Mouse (Mus musculus) spleen, embryonic (tissue): ENCODE data around the gene Lmod3.

Experiments used
- CTCF ChIA-PET: fragments of 350-600 bp; sonication (Branson Sonifier 250); formaldehyde crosslinking; loops from one replicate; lab custom pipeline; 2022; lab: Charles Lee

Lmod3 gene

DNA sequence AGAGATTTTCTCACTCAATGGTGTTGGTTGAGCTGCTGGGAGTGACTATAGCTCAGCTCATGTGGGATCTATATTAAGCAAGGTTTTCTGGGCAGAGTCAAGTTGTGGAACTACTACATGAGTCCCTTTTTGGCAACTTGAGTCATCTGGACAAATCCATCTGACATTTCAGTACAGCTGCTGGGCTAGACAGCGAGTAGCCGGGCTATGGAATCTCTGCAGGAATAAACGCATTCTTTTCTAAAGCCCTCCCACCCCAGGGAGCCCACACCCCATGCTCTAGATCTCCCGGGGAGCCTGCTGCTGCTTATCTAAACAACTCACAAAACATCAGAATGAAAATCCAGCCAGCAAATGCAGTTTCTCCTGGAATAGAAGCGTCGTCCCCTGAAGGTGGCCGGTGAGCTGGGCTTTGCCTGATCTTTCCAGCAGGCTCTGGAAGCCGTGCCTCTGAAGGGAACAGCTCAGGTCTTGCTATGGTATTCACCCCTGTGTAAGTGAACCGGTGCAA, at the start of gene Lmod3:
Lmod3 (minus strand) TSS at position 49 of the 511 bp plus-strand sequence.
- CTCF ChIA-PET = no interaction called here

DNA sequence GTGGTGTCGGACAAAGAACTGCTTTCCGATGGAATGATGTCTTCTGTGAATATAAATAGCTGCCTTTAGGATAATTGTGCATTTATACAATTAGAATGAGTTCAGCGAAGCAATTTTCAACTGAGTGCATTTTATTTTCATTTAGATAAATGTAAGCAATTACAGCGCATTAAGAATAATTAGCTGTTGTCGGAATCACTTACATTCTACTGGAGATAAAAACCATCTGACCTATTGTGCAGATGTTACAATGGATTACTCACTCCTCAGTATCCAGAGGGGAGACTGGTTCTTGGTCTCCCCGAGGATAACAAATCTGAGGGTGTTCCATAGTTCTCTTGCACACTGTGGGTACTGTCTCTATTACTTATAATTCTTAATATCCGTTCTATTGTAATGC, 49.7 kb upstream of the Lmod3 start:
- CTCF ChIA-PET = no interaction called here

DNA sequence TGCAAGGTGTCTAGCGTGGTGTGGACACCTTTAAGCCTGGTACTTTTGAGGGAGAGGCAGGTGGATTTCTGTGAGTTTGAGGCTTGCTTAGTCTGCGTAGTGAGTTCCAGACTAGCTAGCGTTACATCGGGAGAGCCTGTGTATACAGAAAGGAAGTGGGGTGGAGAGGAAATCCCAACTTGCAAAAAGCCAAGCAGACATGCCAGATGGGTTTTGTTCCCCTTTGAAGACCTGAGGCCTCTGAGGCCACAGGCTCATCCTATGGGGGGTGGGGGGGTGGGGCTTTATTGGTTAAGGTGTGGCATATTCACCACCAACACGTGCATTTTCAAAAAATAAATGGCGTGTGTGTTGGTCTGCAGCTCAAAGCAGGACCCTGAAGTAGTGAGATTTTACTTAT, 48.1 kb upstream of the Lmod3 start:
- CTCF ChIA-PET = no interaction called here

DNA sequence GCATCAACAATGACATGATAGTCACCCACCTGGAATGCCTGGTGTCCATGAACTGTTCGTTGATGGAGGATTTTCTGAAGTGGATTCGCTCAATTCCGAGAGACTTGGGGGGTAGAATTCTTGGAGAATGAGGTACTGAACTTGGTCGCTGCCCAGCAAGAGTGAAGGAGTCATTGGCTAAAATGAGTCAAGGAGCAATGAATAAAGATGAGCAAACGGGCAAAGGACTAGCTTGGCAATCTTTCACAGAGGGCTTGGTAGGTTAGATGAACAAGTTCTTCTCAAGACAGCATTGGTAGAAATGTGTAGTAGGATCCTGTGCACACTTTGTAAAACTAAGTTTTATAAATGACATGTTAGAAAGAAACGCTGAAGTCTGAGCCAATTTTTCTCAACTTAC, 47.6 kb upstream of the Lmod3 start:
- CTCF ChIA-PET = no interaction called here

DNA sequence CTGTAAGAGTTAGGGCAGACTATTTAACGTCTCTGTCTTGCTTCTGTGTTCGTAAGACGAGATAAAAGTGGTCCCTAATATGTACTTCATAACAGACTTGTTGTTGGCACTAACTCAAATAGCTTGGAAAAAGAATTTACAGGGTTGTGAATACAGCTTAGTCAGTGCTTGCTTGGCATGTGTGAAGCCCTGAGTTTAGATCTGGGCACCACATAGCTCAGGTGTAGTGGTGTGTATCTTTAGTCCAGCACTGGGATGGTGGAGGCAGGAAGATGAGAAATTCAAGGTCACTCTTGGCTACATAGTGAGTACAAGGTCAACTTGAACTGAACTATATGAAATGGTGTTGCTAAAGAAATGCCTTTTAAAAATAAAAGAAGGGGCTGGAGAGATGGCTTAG, 44.6 kb upstream of the Lmod3 start:
- CTCF ChIA-PET = no interaction called here

DNA sequence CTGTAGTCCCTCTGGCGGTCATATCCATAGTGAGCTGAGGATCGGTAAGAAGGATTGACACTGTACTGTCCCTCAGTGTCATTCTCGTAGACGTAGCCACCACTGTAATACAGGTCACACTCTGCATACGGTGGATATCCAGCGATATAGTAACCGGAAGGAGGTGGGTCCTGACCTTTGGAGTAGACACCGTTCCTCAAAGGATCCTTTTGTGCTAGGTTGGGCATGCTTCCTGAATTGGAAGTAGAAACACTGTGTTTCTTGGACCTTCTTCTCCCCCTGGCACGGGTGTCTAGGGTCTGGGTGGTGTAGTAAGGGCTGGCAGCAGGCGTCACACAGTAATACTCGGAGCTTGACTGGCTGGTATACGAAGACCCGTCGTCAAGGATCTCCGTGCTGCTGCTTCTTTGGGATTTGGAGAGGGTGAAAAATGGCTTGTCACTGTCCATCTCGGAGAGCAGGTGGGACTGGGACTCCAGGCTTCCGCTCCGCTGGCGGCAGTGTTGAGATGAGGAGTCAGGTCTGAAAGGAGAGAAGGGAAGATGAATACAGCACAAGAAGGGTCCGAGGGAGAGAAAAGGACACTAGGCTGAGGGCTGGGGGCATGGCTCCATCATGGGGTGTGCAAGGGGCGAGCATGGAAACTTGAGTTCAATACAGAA, 43.4 kb upstream of the Lmod3 start:
- CTCF ChIA-PET = no interaction called here

DNA sequence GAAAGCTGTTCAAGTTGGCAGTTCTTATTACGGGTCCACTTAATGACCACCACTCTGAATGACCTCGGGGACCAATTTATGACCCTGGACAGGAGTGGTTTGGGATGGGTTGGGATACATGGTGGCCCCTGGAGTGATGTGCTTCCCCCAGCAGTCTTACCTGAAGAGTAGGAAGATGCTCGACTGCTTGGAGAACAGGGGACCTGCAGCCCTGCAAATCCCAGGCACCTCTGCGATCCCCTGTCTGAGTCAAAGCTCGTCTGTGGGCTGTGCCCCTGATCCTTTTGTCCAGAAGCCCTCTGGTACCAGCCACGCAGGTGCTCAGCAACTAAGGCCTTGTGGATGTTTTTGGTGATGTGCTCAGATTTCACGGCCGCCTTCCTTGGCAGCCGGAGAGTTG, 42.9 kb upstream of the Lmod3 start:
- CTCF ChIA-PET = no interaction called here

DNA sequence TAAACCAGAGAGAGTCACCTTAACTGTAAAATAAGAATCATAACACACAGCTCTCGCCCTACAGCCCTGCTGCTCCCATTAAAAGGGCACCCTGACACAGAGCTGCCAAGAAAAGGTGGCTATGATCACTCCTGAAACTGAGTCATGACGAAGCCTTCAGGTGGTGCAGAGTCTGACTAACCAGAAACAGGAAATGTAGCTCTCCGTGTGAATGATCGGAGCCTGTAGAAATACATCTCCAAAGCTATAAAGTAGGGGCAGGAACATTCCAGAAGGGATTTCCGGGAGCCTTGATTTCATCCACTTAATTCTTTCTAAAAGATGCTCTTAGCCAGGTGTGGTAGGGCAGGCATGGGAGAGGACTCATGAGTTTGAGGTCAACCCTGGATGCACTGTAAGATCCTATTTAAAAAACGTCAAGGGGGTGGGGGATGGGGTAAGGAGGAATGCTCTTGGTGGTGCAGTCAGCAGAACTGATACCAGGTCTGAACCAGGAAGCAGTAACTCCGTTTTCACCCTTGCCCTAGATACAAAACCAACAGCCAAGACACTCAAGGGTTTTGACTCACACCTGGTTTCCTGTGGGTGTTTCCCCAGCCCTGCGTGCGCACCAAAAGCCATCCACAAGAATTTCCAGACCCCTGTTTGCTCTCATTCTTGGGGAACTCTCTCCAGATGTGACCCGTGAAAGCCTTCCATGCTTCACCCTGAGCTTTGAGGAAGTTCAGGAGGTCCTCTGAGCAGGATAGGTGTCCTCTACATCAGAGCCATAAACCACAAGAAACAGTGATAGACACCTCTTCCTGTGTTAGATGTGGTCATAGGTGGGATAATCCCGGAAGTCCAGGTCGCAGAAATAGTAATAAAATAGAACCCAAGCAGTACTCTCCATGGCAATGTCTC, 41.4 kb upstream of the Lmod3 start:
- CTCF ChIA-PET = no interaction called here

DNA sequence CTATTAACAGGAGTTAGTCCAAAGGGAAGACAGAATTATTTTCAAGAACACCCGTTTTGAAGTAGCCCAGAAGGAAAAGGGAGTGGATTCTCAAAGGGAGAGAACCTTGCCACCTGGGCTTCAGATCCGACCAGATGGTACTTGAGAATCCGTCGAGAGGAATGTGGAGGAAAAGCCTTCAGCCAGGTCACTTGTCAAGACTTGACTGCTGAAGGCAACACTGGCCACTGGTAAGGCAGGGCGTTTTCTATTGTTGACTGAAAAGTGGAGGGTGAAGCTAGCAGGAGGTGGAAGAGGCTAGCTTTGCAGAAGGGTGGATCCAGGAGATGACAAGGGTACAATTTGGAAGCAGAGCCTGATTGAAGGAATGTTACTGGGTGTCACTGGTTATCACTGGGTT, 40.3 kb upstream of the Lmod3 start:
- CTCF ChIA-PET = no interaction called here

DNA sequence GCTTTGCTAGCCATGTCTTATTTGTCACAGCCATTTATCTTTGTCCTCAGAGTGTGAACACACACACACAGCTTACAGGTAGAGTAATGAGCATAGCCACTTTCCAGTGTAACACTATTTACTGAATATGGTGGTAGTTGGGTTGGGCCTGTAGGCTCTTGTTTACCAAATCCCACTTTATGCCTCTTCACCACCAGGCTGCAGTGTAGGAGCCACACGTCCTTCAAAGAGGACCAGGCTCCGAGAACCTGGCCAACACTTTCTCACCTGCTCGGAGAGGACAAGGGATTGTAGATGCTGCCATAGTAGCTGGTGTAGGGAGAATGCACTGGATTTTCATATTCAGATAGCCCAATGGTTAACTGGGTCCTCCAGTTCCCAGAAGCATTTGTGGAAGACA, 39.5 kb upstream of the Lmod3 start:
- CTCF ChIA-PET = no interaction called here

DNA sequence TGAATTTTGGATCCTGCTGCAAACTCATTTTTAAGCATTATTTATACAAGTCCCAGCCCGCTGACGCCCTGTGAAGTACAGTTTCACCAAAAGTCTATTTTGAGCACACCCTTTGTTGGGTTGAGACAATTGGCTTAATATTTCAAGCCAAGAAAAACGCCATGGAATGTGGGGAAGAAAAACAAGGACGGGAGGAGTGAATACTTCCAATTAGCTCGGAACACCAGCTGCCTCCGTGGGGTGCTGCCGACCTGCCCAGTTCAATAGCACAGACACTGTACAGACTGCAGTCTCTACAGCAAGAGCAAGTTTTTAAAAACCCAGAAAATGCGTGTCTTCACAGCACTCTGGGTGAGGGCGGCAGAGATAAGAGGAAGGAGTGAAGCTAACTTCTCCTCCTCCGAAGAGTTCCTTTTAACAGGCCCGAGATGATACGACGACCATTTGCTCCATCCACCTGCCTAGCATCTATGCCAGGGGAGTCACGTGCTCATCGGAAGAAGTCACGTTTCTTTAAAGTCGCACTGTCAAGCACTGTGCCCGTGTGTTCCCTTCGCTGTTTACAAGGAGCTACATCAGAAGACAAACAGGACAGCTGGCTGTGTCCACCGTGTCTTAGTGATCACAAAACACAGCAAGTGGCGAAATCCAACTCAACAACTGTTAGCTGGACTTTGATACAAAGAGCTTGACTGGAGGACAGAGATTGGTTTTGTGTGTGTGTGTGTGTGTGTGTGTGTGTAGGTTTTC, 38.8 kb upstream of the Lmod3 start:
- CTCF ChIA-PET = interaction anchor here (0.6 kb wide), 1 partner anchor 234 kb away, joined by 4 read pairs; no protein-coding TSS in a partner anchor

DNA sequence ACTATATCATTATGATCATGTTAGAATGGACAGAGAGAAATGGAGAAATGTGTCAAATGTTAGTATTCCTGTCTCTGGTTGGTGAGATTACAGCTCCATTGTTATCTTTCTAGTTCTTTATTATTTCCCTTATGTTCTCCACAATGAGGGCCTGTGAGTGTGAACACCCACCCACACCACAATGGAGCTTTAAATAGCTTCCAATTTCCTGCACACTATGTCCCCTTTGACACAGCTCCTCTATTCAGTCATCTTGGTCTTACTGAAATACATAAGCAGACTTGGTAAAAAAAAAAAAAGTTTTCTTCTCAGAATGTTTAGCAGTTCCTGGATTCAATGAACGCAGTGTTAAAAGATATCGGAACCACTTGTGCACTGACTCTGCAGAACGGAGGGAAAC, 38.1 kb upstream of the Lmod3 start:
- CTCF ChIA-PET = interaction anchor here (0.6 kb wide), 1 partner anchor 235 kb away, joined by 4 read pairs; no protein-coding TSS in a partner anchor

DNA sequence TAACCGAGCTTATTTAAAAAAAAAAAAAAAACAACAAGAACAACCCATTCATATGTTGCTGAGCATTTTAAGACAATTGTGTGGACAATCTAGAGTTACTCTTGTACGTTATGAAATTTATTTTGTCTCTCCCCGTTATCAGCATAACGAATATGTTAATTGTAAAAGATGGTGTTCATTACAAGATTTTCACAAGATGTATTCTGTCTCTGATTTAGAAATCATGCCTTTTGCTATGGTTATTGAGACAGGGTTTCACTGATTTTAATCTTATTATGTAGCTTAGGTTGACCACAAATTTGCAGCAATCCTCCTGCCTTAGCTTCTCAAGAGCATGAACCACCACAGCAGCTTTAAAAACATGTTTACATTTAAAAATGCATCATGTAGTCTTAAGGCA, 37.3 kb upstream of the Lmod3 start:
- CTCF ChIA-PET = no interaction called here

DNA sequence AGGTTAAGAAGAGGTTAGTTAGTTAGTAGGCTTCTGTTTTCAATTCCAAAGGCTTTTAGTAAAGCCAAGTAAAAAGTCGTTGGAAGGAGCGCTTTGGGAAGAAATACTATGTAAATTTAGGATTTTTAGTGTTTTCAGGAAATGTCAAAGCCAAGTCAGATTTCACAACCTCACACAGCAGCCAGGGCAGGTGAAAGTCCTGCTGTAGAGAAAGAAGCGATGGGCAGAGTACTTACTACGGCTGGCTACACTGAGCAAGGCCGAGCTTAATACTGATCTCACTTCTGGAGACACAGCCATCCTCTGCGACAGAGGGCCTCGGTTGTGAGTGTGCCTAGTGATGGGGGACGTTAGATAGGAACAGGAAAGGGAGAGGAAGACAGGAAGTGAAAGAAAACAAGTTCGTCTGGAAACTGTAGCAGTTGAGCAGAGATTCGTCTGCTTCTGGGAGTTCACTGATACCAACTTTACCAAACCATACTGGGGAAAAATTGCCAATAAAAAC, 36.8 kb upstream of the Lmod3 start:
- CTCF ChIA-PET = no interaction called here

DNA sequence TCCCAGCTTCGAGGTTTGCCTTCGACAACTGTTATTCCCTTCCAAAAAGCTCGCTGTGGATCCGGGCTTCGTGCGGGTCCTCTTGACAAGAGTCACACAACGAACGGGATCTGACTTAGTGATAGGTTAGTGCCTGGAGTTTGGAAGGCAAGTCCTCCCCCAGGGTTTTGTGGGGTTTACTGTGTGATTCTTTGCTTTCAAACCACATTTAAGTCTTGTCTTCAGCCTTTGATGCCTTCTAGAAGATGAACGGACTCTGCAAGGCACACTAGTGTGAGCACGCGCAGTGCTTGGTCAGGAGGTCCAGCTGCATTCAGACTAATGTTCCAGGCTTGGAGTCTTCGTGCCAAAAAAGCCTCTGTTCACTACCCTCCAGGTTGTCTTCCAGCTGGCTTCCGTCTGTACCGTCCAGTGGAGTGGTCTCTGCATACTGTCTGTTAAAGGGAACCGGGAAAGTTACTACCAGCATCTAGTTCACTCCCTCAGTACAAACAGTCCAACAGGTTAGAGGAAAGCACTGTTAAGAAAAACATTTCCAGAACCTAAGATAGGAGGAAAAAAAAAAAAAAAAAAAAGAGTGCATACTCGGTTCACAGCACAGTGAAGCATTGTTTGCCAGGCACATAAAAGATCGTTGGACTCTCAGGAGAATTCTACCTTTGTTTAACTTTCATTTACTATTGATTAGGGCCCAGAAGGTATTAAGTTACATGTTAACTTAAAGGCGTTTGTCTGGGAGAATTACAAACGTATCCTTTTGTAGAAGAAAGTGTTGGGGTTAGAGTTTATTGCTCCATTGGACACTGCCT, 35.7 kb upstream of the Lmod3 start:
- CTCF ChIA-PET = no interaction called here

DNA sequence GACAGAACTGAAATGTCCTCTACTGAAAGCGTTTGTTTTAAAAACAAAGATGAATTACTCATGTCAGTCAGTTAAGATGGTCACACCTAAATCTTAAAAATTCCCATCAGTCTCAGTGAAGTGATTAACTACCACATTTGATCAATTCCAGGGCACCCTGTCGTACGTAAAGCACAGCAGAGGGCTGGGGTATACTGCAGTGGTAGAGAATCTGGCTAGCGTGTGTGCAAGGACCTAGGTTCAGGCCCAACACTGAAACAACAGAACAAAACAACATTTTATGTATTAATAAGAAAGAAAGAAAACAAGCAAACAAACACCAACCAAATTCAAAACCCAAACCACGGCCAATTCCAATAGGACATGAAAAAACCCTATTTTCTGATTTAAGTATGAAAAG, 33.8 kb upstream of the Lmod3 start:
- CTCF ChIA-PET = no interaction called here

DNA sequence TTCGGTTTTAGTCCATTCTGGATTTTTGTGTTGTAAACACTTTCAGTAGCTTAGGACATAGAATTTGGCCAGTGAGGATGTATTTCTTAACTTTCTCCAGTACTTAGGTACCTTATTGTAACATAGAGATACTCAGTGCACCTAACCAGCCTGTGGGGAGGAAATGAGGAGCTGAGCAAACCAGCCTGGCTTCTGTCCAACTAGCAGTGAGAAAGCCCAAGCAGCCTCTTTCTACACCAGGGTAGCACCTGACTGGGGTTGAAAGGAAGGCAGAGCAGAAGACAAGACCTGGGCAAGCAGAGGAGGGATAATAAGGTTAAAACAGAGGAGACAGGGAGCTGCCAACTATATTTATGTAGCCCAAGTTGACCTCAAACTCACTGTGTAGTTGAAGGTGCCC, 31.1 kb upstream of the Lmod3 start:
- CTCF ChIA-PET = no interaction called here

DNA sequence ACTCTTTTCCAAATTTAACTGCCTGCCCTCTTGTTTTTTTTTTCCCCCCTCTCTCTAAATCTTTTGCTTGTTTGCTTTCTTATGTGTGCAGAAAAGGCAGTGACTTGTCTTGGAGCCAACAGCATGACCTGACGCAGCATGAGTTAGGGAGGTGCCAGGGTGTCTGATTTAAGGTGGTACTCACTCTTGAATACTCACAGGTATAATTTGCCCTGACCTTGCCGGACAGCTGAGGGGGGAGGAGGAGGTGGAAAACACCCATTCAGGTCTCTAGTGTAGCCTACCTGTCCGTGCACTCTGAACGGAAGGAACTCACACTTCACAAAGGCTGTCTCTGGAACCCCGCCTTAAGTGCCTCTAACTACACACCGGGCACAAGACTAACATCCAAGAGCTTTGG, 26.3 kb upstream of the Lmod3 start:
- CTCF ChIA-PET = no interaction called here

DNA sequence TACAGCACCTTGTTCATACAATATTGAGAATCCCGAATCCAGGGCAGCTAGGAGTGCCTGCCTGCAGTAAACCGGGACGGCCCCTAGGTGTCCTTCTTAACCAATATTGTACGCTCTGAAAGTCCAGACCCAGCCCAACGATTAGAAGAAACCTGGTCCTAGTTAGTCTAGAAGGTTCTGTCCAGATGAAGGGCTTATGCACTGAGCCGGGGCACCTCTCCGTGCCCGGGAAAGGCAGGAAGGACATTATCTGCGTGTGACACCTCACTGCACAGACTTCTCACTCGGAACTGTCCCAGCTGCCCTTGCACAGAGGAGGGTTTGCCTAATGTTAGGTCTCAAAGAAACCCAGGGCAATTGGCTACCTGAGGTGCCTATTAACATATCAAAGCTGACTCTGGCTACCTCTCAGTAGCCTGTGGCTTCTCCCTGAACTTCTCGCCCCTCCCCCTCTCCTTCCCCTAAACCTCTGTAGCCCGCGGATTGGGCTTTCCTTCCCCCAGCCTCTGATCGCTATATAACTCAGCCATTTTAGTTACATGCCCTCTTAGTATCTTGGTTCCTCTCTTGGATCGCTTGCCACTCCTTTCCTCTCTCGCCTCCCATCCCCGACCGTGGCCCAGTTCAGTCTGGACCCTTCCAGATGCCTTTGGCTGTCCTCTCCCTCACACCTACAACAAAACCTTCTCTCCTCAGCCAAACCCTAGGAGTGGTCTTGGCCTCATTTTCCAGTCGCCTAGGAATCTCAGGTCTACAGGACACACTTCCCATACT, 25.6 kb upstream of the Lmod3 start:
- CTCF ChIA-PET = interaction anchor here (1.0 kb wide), 1 partner anchor 259 kb away, joined by 4 read pairs; no protein-coding TSS in a partner anchor

DNA sequence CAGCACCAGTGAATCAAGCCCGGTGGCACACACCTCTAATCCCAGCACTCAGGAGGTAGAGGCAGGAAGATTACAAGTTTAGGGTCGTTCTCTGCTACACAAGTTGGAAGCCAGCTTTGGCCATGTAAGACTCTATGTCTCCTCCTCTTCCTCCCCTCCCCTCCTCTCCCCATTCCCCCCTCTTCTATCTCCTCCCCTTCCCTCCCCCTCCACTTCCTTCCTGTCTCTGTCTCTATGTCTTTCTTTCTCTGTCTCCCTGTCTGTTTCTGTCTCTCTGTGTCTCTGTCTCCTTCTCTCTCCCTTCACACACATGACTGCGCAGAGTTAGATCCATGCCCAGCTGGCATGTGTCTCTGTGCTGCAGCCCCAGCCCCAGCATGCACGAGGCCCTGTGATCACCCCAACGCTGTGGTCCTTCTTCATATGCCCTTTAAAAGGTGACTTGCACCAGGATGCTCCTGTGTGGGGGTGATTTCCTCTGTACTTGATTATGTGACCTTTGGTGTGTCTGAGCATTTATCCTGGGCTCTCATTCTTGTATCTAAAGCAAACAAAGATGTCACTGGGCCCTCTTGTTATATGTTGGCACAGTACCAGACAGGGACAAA, 24.4 kb upstream of the Lmod3 start:
- CTCF ChIA-PET = no interaction called here
